In the genomic region with DNA sequence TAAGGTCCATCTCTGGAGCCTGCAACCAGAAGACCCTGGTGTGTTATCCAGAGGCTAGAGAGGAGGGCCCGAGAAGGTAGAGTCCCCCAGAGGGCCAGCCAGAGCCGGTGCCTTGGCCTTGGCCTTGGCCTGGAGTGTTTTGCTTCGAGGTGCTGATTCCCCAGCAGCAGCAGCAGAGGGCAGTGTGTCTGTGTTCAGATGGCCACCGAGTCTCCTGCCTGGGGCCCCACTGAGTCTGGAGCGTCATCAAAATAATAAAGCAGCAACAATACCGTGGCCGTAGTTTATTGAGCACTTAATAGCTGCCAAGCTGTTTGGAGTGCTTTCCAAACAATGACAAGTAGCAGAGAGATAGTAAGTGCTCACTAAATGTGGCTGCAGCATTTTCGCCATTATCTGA, we compare ENCODE assay signal across 15 mouse cellular contexts. TPM values are rescaled to one million over a fixed set of nuclear protein-coding genes. Genes with fewer than 3 reads are reported as not detected.
DNase-seq lines count a peak whose midpoint lies in the region; ATAC-seq and TF ChIP-seq lines count a peak whose summit lies in the region.
"Had no signal": no experiment of that assay in that cellular context is flagged by ENCODE, and none has a peak within 500 bp of the region (broad histone marks: within the 10 kb centered on the region; RNA-seq: fewer than 3 reads in every experiment).

No protein-coding gene starts in this region.

- WGBS in forebrain, embryonic 13.5 days: 24% methylated on average over 8 of the region's 8 CpGs
- WGBS in forebrain, embryonic 10.5 days: 28% methylated on average over 8 of the region's 8 CpGs
- 27% methylated on average over 8 of the region's 8 CpGs for WGBS in midbrain, embryonic 14.5 days
- WGBS in midbrain, embryonic 11.5 days: 26% methylated on average over 8 of the region's 8 CpGs
- WGBS in embryonic facial prominence, embryonic 10.5 days: 32% methylated on average over 8 of the region's 8 CpGs
- WGBS in olfactory bulb, adult 2 months: 40% methylated on average over 8 of the region's 8 CpGs

- no peak for TF ChIP-seq POLR2A in olfactory bulb, adult 2 months (IDR thresholded peaks at IDR 0.05; ENCODE audit: insufficient read depth, low read depth, low read length)

- no peak for DNase-seq in forebrain, embryonic 10.5 days (ENCODE audit: extremely low spot score, low spot score)
- DNase-seq in midbrain, embryonic 14.5 days: peak; percentile 50
- no peak for DNase-seq in midbrain, embryonic 11.5 days (ENCODE audit: low spot score, missing footprints)
- DNase-seq in embryonic facial prominence, embryonic 10.5 days (ENCODE audit: low spot score): peak; percentile 26
- no peak for DNase-seq in ovary, adult 18-20 months (ENCODE audit: low spot score)
- no peak for DNase-seq in gastrocnemius, postnatal 25 days
- DNase-seq: cerebellum, adult 2 months; kidney, adult 11 months had no signal

- ATAC-seq in forebrain, embryonic 13.5 days: no peak
- ATAC-seq in midbrain, embryonic 14.5 days (ENCODE audit: low FRiP score, low TSS enrichment): no peak
- no peak for ATAC-seq in midbrain, embryonic 11.5 days (ENCODE audit: low FRiP score)
- ATAC-seq: CD4-positive, CD25-positive, alpha-beta regulatory T cell, adult 4 months had no signal

- no peak overlapping the region for H3K4me3 ChIP-seq in forebrain, embryonic 13.5 days
- no peak overlapping the region for H3K4me3 ChIP-seq in forebrain, embryonic 10.5 days
- H3K4me3 ChIP-seq in midbrain, embryonic 14.5 days (replicated peaks; ENCODE audit: low read depth, low read length): no peak overlapping the region
- no peak overlapping the region for H3K4me3 ChIP-seq in midbrain, embryonic 11.5 days (ENCODE audit: low read depth, low read length)
- H3K4me3 ChIP-seq in embryonic facial prominence, embryonic 10.5 days: no peak overlapping the region
- H3K4me3 ChIP-seq in olfactory bulb, adult 2 months (ENCODE audit: insufficient read depth, low read depth, low read length): no peak overlapping the region
- H3K4me3 ChIP-seq: erythroblast, embryonic 14.5 days; liver, embryonic 15.5 days; megakaryocyte, embryonic 14.5 days had no signal

- H3K27ac ChIP-seq in forebrain, embryonic 13.5 days: no peak overlapping the region
- H3K27ac ChIP-seq in forebrain, embryonic 10.5 days: no peak overlapping the region
- H3K27ac ChIP-seq in midbrain, embryonic 14.5 days (replicated peaks; ENCODE audit: low read depth, low read length): no peak overlapping the region
- no peak overlapping the region for H3K27ac ChIP-seq in midbrain, embryonic 11.5 days (ENCODE audit: low read depth, low read length)
- H3K27ac ChIP-seq in embryonic facial prominence, embryonic 10.5 days (replicated peaks): no peak overlapping the region
- no peak overlapping the region for H3K27ac ChIP-seq in olfactory bulb, adult 2 months (ENCODE audit: insufficient read depth, low read depth, low read length)
- H3K27ac ChIP-seq: liver, embryonic 15.5 days had no signal

- peak overlapping the region; percentile 72 for H3K4me2 ChIP-seq in forebrain, embryonic 13.5 days
- H3K4me2 ChIP-seq in midbrain, embryonic 14.5 days (ENCODE audit: low read length): peak overlapping the region; percentile 79
- no peak overlapping the region for H3K4me2 ChIP-seq in midbrain, embryonic 11.5 days
- H3K4me2 ChIP-seq: heart, embryonic 11.5 days; liver, embryonic 15.5 days had no signal

- H3K9me3 ChIP-seq in forebrain, embryonic 13.5 days (replicated peaks): no peaks in the 10 kb centered on the region
- H3K9me3 ChIP-seq in forebrain, embryonic 10.5 days: no peaks in the 10 kb centered on the region
- no peaks in the 10 kb centered on the region for H3K9me3 ChIP-seq in midbrain, embryonic 14.5 days (ENCODE audit: control insufficient read depth, low read length)
- no peaks in the 10 kb centered on the region for H3K9me3 ChIP-seq in midbrain, embryonic 11.5 days (ENCODE audit: control insufficient read depth, low read length)
- H3K9me3 ChIP-seq in embryonic facial prominence, embryonic 10.5 days: no peaks in the 10 kb centered on the region
- H3K9me3 ChIP-seq: liver, embryonic 15.5 days; megakaryocyte, embryonic 14.5 days had no signal

- peaks cover 92% of the 10 kb centered on the region for H3K27me3 ChIP-seq in forebrain, embryonic 13.5 days
- peaks cover 100% of the 10 kb centered on the region for H3K27me3 ChIP-seq in forebrain, embryonic 10.5 days (ENCODE audit: poor library complexity, severe bottlenecking)
- peaks cover 46% of the 10 kb centered on the region for H3K27me3 ChIP-seq in midbrain, embryonic 14.5 days (ENCODE audit: control insufficient read depth, insufficient read depth, low read length)
- H3K27me3 ChIP-seq in midbrain, embryonic 11.5 days (ENCODE audit: control insufficient read depth, insufficient read depth, low read length): peaks cover 60% of the 10 kb centered on the region
- H3K27me3 ChIP-seq in embryonic facial prominence, embryonic 10.5 days (replicated peaks; ENCODE audit: low read depth, poor library complexity, severe bottlenecking): peaks cover 96% of the 10 kb centered on the region

- 0 out of 2 replicates have a peak, but pooled peaks have one; percentile 31 for TF ChIP-seq CTCF in olfactory bulb, adult 2 months (IDR thresholded peaks at IDR 0.05; ENCODE audit: insufficient read depth, low read depth, low read length)

- peak overlapping the region; percentile 83; the same call in 1 of the 2 replicates for H3K9ac ChIP-seq in forebrain, embryonic 13.5 days
- no peak overlapping the region; the same call in 1 of the 2 replicates for H3K9ac ChIP-seq in midbrain, embryonic 14.5 days (replicated peaks; ENCODE audit: low read length)
- no peak overlapping the region for H3K9ac ChIP-seq in midbrain, embryonic 11.5 days (ENCODE audit: low read length)
- H3K9ac ChIP-seq: liver, embryonic 15.5 days had no signal

- H3K4me1 ChIP-seq in forebrain, embryonic 13.5 days: peaks cover 87% of the 10 kb centered on the region
- peaks cover 73% of the 10 kb centered on the region for H3K4me1 ChIP-seq in forebrain, embryonic 10.5 days
- peaks cover 56% of the 10 kb centered on the region for H3K4me1 ChIP-seq in midbrain, embryonic 14.5 days (ENCODE audit: control insufficient read depth, insufficient read depth, low read length)
- peaks cover 24% of the 10 kb centered on the region for H3K4me1 ChIP-seq in midbrain, embryonic 11.5 days (ENCODE audit: control insufficient read depth, insufficient read depth, low read length)
- H3K4me1 ChIP-seq in embryonic facial prominence, embryonic 10.5 days: peaks cover 41% of the 10 kb centered on the region
- H3K4me1 ChIP-seq in olfactory bulb, adult 2 months (ENCODE audit: control insufficient read depth, insufficient read depth, low read length): peaks cover 47% of the 10 kb centered on the region
- H3K4me1 ChIP-seq: liver, embryonic 15.5 days had no signal

- no peaks in the 10 kb centered on the region for H3K36me3 ChIP-seq in forebrain, embryonic 13.5 days (ENCODE audit: poor library complexity, severe bottlenecking)
- no peaks in the 10 kb centered on the region for H3K36me3 ChIP-seq in forebrain, embryonic 10.5 days (replicated peaks)
- no peaks in the 10 kb centered on the region for H3K36me3 ChIP-seq in midbrain, embryonic 14.5 days (ENCODE audit: control insufficient read depth, insufficient read depth, low read length)
- H3K36me3 ChIP-seq in midbrain, embryonic 11.5 days (ENCODE audit: control insufficient read depth, insufficient read depth, low read length): no peaks in the 10 kb centered on the region
- H3K36me3 ChIP-seq in embryonic facial prominence, embryonic 10.5 days (replicated peaks): no peaks in the 10 kb centered on the region
- H3K36me3 ChIP-seq: liver, embryonic 15.5 days had no signal

RNA-seq across cellular contexts. Expression of a gene that starts 5.0 kb away (rescaled TPM):
- 4.7 and 4.9 TPM in 2 replicates for polyA plus RNA-seq in forebrain, embryonic 13.5 days (2015; fragmentation: Nextera tagmentation; extraction: Ambion mirVana)
- 0.20 and 0.42 TPM in 2 replicates for polyA plus RNA-seq in forebrain, embryonic 10.5 days (2016; fragmentation: Nextera tagmentation; extraction: Ambion mirVana)
- 4.5 and 4.9 TPM in 2 replicates for polyA plus RNA-seq in midbrain, embryonic 14.5 days (2014; fragmentation: Nextera tagmentation; extraction: Ambion mirVana)
- polyA plus RNA-seq in midbrain, embryonic 11.5 days (2014; fragmentation: Nextera tagmentation; extraction: Ambion mirVana): 0.60 and 0.62 TPM in 2 replicates
- 0.16 and 0.36 TPM in 2 replicates for polyA plus RNA-seq in embryonic facial prominence, embryonic 10.5 days (2016; fragmentation: Nextera tagmentation; extraction: Ambion mirVana)
- polyA plus RNA-seq in olfactory bulb, adult 2 months (2012; ENCODE audit: insufficient read depth, insufficient read length, low replicate concordance, missing spikeins): 45.0 TPM in 1 of 2 replicates, not detected in the other
- total RNA-seq in gastrocnemius, postnatal 25 days (2021): under 1 TPM; 0.08 to 0.13 TPM
- polyA plus RNA-seq: CD4-positive, CD25-positive, alpha-beta regulatory T cell, adult 4 months; erythroblast, embryonic 14.5 days; liver, embryonic 15.5 days had no signal

Comparison
In these comparisons a context has a peak if more than half of its experiments do, and no peak if none do; other contexts are left out.
1. DNase-seq: peak in midbrain, embryonic 14.5 days (single experiment) and embryonic facial prominence, embryonic 10.5 days (single experiment); none in forebrain, embryonic 10.5 days (single experiment), midbrain, embryonic 11.5 days (single experiment), ovary, adult 18-20 months (single experiment) and gastrocnemius, postnatal 25 days (single experiment).